ENCODE assay signal across 22 mouse cellular contexts in the genomic region with DNA sequence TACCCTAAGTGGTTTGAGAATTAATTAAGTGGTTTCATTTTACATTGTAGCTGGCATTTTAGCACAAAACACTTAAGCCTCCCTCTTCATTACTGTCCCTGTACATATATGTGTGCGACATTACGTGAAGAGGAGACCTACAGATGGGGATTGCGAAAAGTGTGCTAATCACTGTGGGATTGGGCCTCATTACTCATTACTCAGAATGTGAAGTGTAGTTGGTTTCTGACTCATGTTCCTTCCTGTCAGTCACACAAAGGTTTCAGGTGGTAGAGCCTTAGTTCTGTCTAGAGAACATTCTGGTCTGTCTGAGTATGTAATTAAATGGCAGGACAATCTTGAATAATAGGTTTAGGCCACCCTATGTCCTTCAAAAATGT.
A peak's percentile ranks its signal among the peaks of the same experiment; 100 is the strongest.
DNase-seq lines count a peak whose midpoint lies in the region; ATAC-seq lines count a peak whose summit lies in the region.
"Had no signal": no experiment of that assay in that cellular context is flagged by ENCODE, and none has a peak within 500 bp of the region (broad histone marks: within the 10 kb centered on the region; RNA-seq: fewer than 3 reads in every experiment).

No protein-coding gene starts in this region.

- peak; percentile 30 for DNase-seq in heart, adult 11 months
- no peak for DNase-seq in heart, adult 8-10 months (ENCODE audit: low spot score)
- DNase-seq in layer of hippocampus, adult 9-10 months (ENCODE audit: low spot score): no peak
- no peak for DNase-seq in left cerebral cortex, adult 18-20 months (ENCODE audit: low spot score in 2 of 2)
- DNase-seq in yolk sac, embryonic 10.5 days (ENCODE audit: low spot score): no peak
- DNase-seq: adrenal gland, postnatal 25 days; cerebellum, adult 18-20 months; cerebellum, postnatal 10 days; gastrocnemius, postnatal 36 days; heart, postnatal 14 days; kidney, adult 18-20 months; kidney, postnatal 4 days; layer of hippocampus, postnatal 36 days; lung, embryonic 14.5 days; midbrain, embryonic 14.5 days; right cerebral cortex, postnatal 14 days had no signal

- ATAC-seq in activated CD4-positive, CD25-positive, alpha-beta regulatory T cell, adult 4 months: peak; percentile 70
- ATAC-seq in inflammation-experienced regulatory T-cells, adult 6 months: peak; percentile 69
- peak; percentile 13; the same call in 1 of the 2 replicates for ATAC-seq in megakaryocyte, adult 5-6 weeks (ENCODE audit: poor library complexity, severe bottlenecking)
- ATAC-seq: forebrain, embryonic 15.5 days; hindbrain, embryonic 16.5 days; Patski had no signal

Comparison
In these comparisons a context has a peak if more than half of its experiments do, and no peak if none do; other contexts are left out.
1. ATAC-seq: peak in every context shown above with its lines; median percentile 70 in activated CD4-positive, CD25-positive, alpha-beta regulatory T cell, adult 4 months; 69 in inflammation-experienced regulatory T-cells, adult 6 months; 13 in megakaryocyte, adult 5-6 weeks.